In genomic region chr13:91474027-91474426, GRCm38 (mm10) we compare ENCODE assay signal across 16 mouse cellular contexts. TPM values are rescaled to one million over a fixed set of nuclear protein-coding genes. Genes with fewer than 3 reads are reported as not detected.
DNase-seq lines count a peak whose midpoint lies in the region; ATAC-seq lines count a peak whose summit lies in the region.
"Had no signal": no experiment of that assay in that cellular context is flagged by ENCODE, and none has a peak within 500 bp of the region (broad histone marks: within the 10 kb centered on the region; RNA-seq: fewer than 3 reads in every experiment).

No protein-coding gene starts in this region.

- 47% methylated on average over 1 of the region's 1 CpGs for WGBS in kidney, embryonic 15.5 days
- WGBS in hindbrain, embryonic 16.5 days = 57% methylated on average over 1 of the region's 1 CpGs

- H3K4me2 ChIP-seq in kidney, embryonic 15.5 days = no peak overlapping the region
- no peak overlapping the region for H3K4me2 ChIP-seq in hindbrain, embryonic 16.5 days (ENCODE audit: low read length)
- H3K4me2 ChIP-seq: forebrain, embryonic 12.5 days; midbrain, embryonic 13.5 days had no signal

- no peak overlapping the region for H3K4me3 ChIP-seq in kidney, embryonic 15.5 days (replicated peaks)
- H3K4me3 ChIP-seq in hindbrain, embryonic 16.5 days (ENCODE audit: low read length) = no peak overlapping the region
- H3K4me3 ChIP-seq: forebrain, embryonic 12.5 days; midbrain, embryonic 13.5 days had no signal

- no peak overlapping the region for H3K9ac ChIP-seq in kidney, embryonic 15.5 days
- no peak overlapping the region for H3K9ac ChIP-seq in hindbrain, embryonic 16.5 days (ENCODE audit: low read depth, low read length)
- H3K9ac ChIP-seq: forebrain, embryonic 12.5 days; midbrain, embryonic 13.5 days had no signal

- 0 out of 2 replicates have a peak, but pooled peaks cover 3% of the 10 kb centered on the region for H3K4me1 ChIP-seq in kidney, embryonic 15.5 days
- peaks cover 16% of the 10 kb centered on the region for H3K4me1 ChIP-seq in hindbrain, embryonic 16.5 days (ENCODE audit: control insufficient read depth, insufficient read depth, low read depth, low read length)

- no peak overlapping the region for H3K27ac ChIP-seq in kidney, embryonic 15.5 days
- H3K27ac ChIP-seq in hindbrain, embryonic 16.5 days (ENCODE audit: low read depth, low read length) = no peak overlapping the region
- H3K27ac ChIP-seq: forebrain, embryonic 12.5 days; midbrain, embryonic 13.5 days had no signal

- no peaks in the 10 kb centered on the region for H3K9me3 ChIP-seq in kidney, embryonic 15.5 days (replicated peaks)
- H3K9me3 ChIP-seq in hindbrain, embryonic 16.5 days (ENCODE audit: control insufficient read depth, low read length) = no peaks in the 10 kb centered on the region
- H3K9me3 ChIP-seq: forebrain, embryonic 12.5 days; midbrain, embryonic 13.5 days had no signal

- 0 out of 2 replicates have a peak, but pooled peaks have one; percentile 56 for ATAC-seq in kidney, embryonic 15.5 days (replicated peaks; ENCODE audit: low FRiP score)
- peak; percentile 34; the same call in 1 of the 2 replicates for ATAC-seq in megakaryocyte, adult 5-6 weeks (ENCODE audit: poor library complexity, severe bottlenecking)
- ATAC-seq in hindbrain, embryonic 16.5 days = no peak
- ATAC-seq: CD4-positive, CD25-positive, alpha-beta regulatory T cell, adult 4 months; midbrain, embryonic 13.5 days had no signal

- no peaks in the 10 kb centered on the region for H3K36me3 ChIP-seq in kidney, embryonic 15.5 days
- H3K36me3 ChIP-seq in hindbrain, embryonic 16.5 days (ENCODE audit: control insufficient read depth, insufficient read depth, low read length) = no peaks in the 10 kb centered on the region
- H3K36me3 ChIP-seq: forebrain, embryonic 12.5 days; midbrain, embryonic 13.5 days had no signal

- DNase-seq in kidney, adult 18-20 months = no peak
- peak; percentile 79 for DNase-seq in c-Kit-positive CD71-positive TER-119-positive erythroid progenitor cells, embryonic 14.5 days (ENCODE audit: low spot score)
- peak; percentile 77 for DNase-seq in liver
- DNase-seq in gastrocnemius, adult 8-10 months (ENCODE audit: low spot score in 2 of 2) = no peak
- DNase-seq in gastrocnemius, adult 18-20 months (ENCODE audit: low spot score) = no peak
- DNase-seq: gastrocnemius, postnatal 36 days; kidney, adult 9 months; layer of hippocampus, postnatal 36 days; right cerebral cortex, postnatal 4 days; thymus, adult 18-20 months had no signal

- H3K27me3 ChIP-seq in kidney, embryonic 15.5 days = no peaks in the 10 kb centered on the region
- H3K27me3 ChIP-seq in hindbrain, embryonic 16.5 days (replicated peaks; ENCODE audit: control insufficient read depth, insufficient read depth, low read length) = no peaks in the 10 kb centered on the region
- H3K27me3 ChIP-seq: forebrain, embryonic 12.5 days; midbrain, embryonic 13.5 days had no signal

RNA-seq across cellular contexts. Expression of gene Ssbp2, which starts 13.9 kb away (rescaled TPM):
- 123 and 125 TPM in 2 replicates for polyA plus RNA-seq in kidney, embryonic 15.5 days (2015; fragmentation: Nextera tagmentation; extraction: Ambion mirVana)
- 44.8 and 48.9 TPM in 2 replicates for total RNA-seq in megakaryocyte, adult 5-6 weeks (2015)
- 30.6 and 34.8 TPM in 2 replicates for total RNA-seq in megakaryocyte, adult 5-6 weeks (2017)
- total RNA-seq in gastrocnemius, adult 8-10 months (2022) = 10 to 100 TPM; 15.5 to 21.7 (median 17.8) TPM
- polyA plus RNA-seq in hindbrain, embryonic 16.5 days (2015; fragmentation: Nextera tagmentation; extraction: Ambion mirVana) = 197 and 209 TPM in 2 replicates
- total RNA-seq in gastrocnemius, adult 18-20 months (2021) = 10 to 100 TPM; 21.3 to 23.4 TPM

Comparison
In these comparisons a context has a peak if more than half of its experiments do, and no peak if none do; other contexts are left out.
1. DNase-seq: peak in c-Kit-positive CD71-positive TER-119-positive erythroid progenitor cells, embryonic 14.5 days (single experiment) and liver (single experiment); none in kidney, adult 18-20 months (single experiment), gastrocnemius, adult 8-10 months (0 of 2) and gastrocnemius, adult 18-20 months (single experiment).